Mouse (Mus musculus) ES-E14 (cell line): ENCODE data around the gene Med20. TPM values are rescaled to one million over a fixed set of nuclear protein-coding genes. Genes with fewer than 3 reads are reported as not detected.

Source experiments
- DNase-seq: peaks from one replicate; pipeline ENCODE4 v3.0.0-alpha.2; 2013; ENCODE audit warnings: low read depth, low spot score
- H3K27ac ChIP-seq: 2 replicates; pipeline ENCODE4 v1.5.1; 2012; ENCODE audit warnings: low read depth, mild to moderate bottlenecking, low read length, moderate library complexity, mixed read lengths; ENCODE audit not compliant: poor library complexity, insufficient read depth, severe bottlenecking
- H3K36me3 ChIP-seq: 2 replicates; pipeline ENCODE4 v1.6.1; 2012; ENCODE audit warnings: mild to moderate bottlenecking, low read length, moderate library complexity, mixed read lengths; ENCODE audit not compliant: control insufficient read depth, poor library complexity, insufficient read depth, severe bottlenecking
- H3K4me1 ChIP-seq, 2 experiments: fragments of 150-350 bp in 1 of 2; sonication (generic) in 1 of 2; 2 replicates each; pipeline ENCODE4 v1.6.1; 2012; ENCODE audit warnings: low read length in 2 of 2, mild to moderate bottlenecking in 1 of 2, mixed read lengths in 1 of 2; ENCODE audit not compliant: control insufficient read depth in 2 of 2, insufficient read depth in 2 of 2, poor library complexity in 1 of 2
- H3K4me3 ChIP-seq, 2 experiments: fragments of 150-350 bp in 1 of 2; sonication (generic) in 1 of 2; 2 replicates each; pipeline ENCODE4 v1.5.1; 2012; ENCODE audit warnings: low read length in 2 of 2, low read depth in 1 of 2, mild to moderate bottlenecking in 1 of 2, mixed read lengths in 1 of 2; ENCODE audit not compliant: insufficient read depth in 1 of 2, poor library complexity in 1 of 2, severe bottlenecking in 1 of 2
- H3K9ac ChIP-seq: 2 replicates; pipeline ENCODE4 v1.6.1; 2012; ENCODE audit warnings: low read depth, mild to moderate bottlenecking, low read length, mixed read lengths; ENCODE audit not compliant: poor library complexity, insufficient read depth, severe bottlenecking
- H3K9me3 ChIP-seq: fragments of 150-350 bp; sonication (generic); 2 replicates; pipeline ENCODE4 v1.6.1; 2012; ENCODE audit warnings: low read depth, mild to moderate bottlenecking, low read length; ENCODE audit not compliant: control insufficient read depth, insufficient read depth
- CHD2 ChIP-seq: IDR thresholded peaks from 2 replicates; pipeline ENCODE4 v1.6.1; 2014; ENCODE audit warnings: mild to moderate bottlenecking, low read depth, low read length, inconsistent platforms
- HCFC1 ChIP-seq: IDR thresholded peaks from 2 replicates; pipeline ENCODE4 v1.6.1; 2012; ENCODE audit warnings: low read length, inconsistent platforms, borderline replicate concordance; ENCODE audit not compliant: insufficient read depth
- MAFK ChIP-seq: IDR thresholded peaks from 2 replicates; pipeline ENCODE4 v1.6.1; 2014; ENCODE audit warnings: mild to moderate bottlenecking, low read depth, low read length, inconsistent platforms; ENCODE audit not compliant: insufficient read depth
- ZC3H11A ChIP-seq: IDR thresholded peaks from 2 replicates; pipeline ENCODE4 v1.6.1; 2012; ENCODE audit warnings: low read depth, mild to moderate bottlenecking, inconsistent platforms, low read length, borderline replicate concordance
- ZNF384 ChIP-seq: IDR thresholded peaks from 2 replicates; pipeline ENCODE4 v1.6.1; 2012; ENCODE audit warnings: low read depth, low read length, inconsistent platforms
- in situ Hi-C, 2 experiments: fragments of 600-800 bp; cut with MboI; formaldehyde crosslinking; loops; one replicate each; pipeline ENCODE4 v1.15.1; 2025; ENCODE audit warnings: low sequenced_read_pairs in 2 of 2, inconsistent platforms in 1 of 2; ENCODE audit not compliant: unreplicated experiment in 2 of 2
- total RNA-seq: library from RNA; depleted of rRNA; stranded (reverse); fragments of 300-350 nt; gene quantifications from 2 replicates; pipeline ENCODE4 v1.2.3, GENCODE M21; 2012

Med20 gene
- total RNA-seq, 1 experiment = 43.4 TPM

GRCm38 (mm10) chr17:47632181-47632840, 20.9 kb downstream of the Med20 start:
- in situ Hi-C loops = no loop called here
- DNase-seq = no peak
- Histone ChIP-seq H3K4me1 (0 out of 4 replicates have a peak, but pooled peaks cover 0 to 3% of the 10 kb centered on the region in 2 experiments), H3K9me3 (no peaks in the 10 kb centered on the region), H3K36me3 (no peaks in the 10 kb centered on the region), H3K4me3 (no peak overlapping the region), H3K9ac (no peak overlapping the region), H3K27ac (no peak overlapping the region)
- TF ChIP-seq MAFK = no peak
- TF ChIP-seq CHD2 = no peak
- TF ChIP-seq ZC3H11A = no peak
- no peak for TF ChIP-seq ZNF384
- no peak for TF ChIP-seq HCFC1

DNA sequence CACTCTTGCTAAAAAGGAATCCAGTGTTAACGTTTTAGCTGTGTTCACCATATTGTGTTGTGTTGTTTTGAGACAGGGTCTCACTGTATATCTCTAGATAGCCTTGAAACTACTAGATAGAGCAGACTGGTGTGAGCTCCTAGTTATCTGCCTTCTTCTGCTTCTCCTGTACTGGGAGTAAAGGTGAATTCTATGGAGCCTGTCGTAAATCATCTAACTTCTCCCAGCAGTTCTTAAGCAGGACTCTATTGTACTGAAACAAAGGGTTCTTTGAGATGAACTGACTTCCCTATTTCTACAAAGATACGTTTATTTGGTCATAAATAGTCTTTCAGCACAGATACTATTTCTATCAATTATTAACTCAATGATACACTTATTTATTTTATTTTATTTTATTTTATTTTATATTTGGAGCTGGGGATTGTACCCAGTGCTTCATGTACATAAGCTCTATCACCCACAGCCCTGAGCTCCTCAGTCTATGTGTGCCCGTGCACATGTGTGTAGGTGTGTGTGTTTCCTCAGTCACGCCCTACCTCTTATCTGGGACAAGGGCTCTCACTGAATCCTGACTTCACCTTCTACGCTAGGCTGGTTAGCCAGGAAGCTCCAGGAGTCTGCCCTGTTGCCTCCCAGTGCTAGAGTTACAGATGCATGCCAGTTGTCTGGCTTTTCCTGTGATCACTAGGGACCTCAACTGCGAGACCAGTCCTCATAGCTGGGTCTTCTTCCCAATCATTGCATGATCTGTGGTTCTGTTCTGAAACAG, 22.8 kb downstream of the Med20 start:
- in situ Hi-C loops = no loop called here
- H3K36me3 ChIP-seq = no peaks in the 10 kb centered on the region
- TF ChIP-seq ZC3H11A = no peak
- TF ChIP-seq MAFK = no peak
- TF ChIP-seq ZNF384 = no peak
- no peak for TF ChIP-seq CHD2
- no peak for TF ChIP-seq HCFC1

DNA sequence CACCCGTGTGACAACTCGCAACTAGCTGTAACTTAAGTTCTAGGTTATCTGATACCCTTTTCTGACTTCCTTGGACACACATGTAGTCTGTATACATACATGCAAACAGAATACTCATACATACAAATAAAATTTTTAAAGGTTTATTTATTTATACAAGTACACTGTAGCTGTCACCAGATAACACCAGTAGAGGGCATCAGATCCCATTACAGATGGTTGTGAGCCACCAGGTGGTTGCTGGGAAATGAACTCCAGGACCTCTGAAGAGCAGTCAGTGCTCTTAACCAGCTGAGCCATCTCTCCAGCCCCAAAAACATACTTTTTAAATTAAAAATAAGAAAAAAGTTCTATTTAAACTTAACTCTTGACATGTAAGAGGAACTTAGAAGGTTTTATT, 31.6 kb downstream of the Med20 start:
- Histone ChIP-seq H3K9me3 (no peaks in the 10 kb centered on the region), H3K27ac (no peak overlapping the region), H3K36me3 (no peaks in the 10 kb centered on the region), H3K4me3 (no peak overlapping the region), H3K9ac (no peak overlapping the region), H3K4me1 (0 out of 4 replicates have a peak, but pooled peaks cover 0 to 3% of the 10 kb centered on the region in 2 experiments)
- in situ Hi-C loops = no loop called here
- no peak for DNase-seq
- TF ChIP-seq MAFK = no peak
- TF ChIP-seq CHD2 = no peak

More for the DNA sequence above, 22.8 kb downstream of the Med20 start:
- Histone ChIP-seq H3K4me3 (no peak overlapping the region), H3K9me3 (no peaks in the 10 kb centered on the region), H3K9ac (no peak overlapping the region), H3K4me1 (0 out of 4 replicates have a peak, but pooled peaks cover 0 to 3% of the 10 kb centered on the region in 2 experiments), H3K27ac (no peak overlapping the region)
- DNase-seq = no peak

DNA sequence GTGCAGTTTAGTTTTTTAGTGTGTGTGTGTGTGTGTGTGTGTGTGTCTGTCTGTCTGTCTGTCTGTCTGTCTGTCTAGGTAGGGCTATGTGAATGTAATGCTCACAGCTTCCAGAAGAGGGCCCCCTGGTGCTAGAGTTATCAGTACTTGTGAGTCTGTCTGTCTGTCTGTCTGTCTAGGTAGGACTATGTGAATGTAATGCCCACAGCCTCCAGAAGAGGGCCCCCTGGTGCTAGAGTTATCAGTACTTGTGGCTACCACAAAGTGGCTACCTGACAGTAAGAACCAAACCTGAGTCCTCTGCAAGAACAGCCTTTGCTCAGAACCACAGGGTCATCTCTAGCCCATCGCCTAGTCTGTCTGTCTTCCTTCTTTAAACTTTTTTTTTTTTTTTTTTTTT, 35.3 kb downstream of the Med20 start:
- Histone ChIP-seq H3K9ac (no peak overlapping the region), H3K4me1 (peaks cover 3% of the 10 kb centered on the region in 2 experiments; a peak in 1 of 4 replicates), H3K36me3 (no peaks in the 10 kb centered on the region), H3K27ac (no peak overlapping the region), H3K4me3 (no peak overlapping the region), H3K9me3 (no peaks in the 10 kb centered on the region)
- no peak for TF ChIP-seq MAFK
- peak; percentile 94 for TF ChIP-seq ZNF384
- TF ChIP-seq HCFC1 = no peak
- no peak for TF ChIP-seq CHD2
- TF ChIP-seq ZC3H11A = peak; percentile 46; the same call in 1 of the 2 replicates
- in situ Hi-C loops = no loop called here
- peak; percentile 93 for DNase-seq
